Mouse (Mus musculus) CH12F3 (cell line): ENCODE results near the gene Pla2g12a.

ENCODE experiments used
- in situ Hi-C: fragments of 300-500 bp; cut with MboI; formaldehyde crosslinking; loops from 2 replicates; pipeline ENCODE4 v1.14.3; 2020; ENCODE audit warnings: low sequenced_read_pairs

Gene Pla2g12a

DNA sequence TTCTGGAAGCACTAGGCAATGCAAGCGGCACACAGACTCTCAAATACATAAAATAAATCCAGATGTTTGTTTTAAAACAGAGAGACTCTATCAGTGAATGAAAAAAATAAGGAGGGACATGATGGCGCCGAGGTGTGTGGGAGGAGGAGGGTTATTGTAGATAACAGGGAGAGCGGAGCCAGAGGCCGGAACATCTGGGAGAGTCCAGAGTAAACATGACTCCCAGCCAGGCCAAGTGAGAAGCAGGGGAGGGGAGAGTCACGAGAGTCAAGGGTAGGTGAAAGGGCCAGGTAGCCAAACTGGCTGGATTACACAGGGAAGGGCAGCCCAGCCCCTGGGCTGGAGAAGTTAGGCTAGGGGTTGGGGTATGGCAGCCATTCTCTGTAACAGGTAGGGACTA lies 18.2 kb downstream of the Pla2g12a start:
- in situ Hi-C loops = no loop called here

GRCm38 (mm10) chr3:129898886-129899285 lies 20.5 kb downstream of the Pla2g12a start:
- in situ Hi-C loops = no loop called here

DNA sequence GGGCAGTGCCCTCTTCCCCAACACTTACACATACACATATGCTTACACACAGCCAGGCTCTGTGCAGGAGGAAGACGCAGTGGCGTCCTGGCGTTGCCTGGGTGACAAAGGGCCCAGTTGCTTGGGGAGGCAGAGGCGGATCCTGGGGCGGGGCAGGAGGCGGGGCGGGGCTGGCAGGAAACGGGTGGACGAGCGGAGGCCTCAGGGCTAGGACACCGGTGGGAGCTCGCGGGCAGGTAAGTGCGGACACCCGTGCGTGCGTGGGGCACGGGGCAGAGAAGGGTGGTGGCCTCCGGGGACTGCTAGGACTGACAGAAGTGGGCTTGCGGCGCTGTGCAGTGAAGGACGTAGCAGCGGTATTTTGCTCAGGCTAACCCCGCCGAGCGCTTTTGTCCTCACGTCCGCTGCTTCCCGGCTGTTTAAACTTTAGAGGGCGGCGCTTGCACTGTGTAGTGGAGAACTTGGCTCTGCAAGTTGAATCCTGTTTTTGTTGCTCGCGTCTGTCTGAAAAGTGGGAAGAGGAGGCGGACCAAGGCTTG lies 22.9 kb downstream of the Pla2g12a start, which contains the start of gene Casp6:
Casp6 (plus strand) TSS at position 155 of the 539 bp plus-strand sequence.
- in situ Hi-C loops = no loop called here

DNA sequence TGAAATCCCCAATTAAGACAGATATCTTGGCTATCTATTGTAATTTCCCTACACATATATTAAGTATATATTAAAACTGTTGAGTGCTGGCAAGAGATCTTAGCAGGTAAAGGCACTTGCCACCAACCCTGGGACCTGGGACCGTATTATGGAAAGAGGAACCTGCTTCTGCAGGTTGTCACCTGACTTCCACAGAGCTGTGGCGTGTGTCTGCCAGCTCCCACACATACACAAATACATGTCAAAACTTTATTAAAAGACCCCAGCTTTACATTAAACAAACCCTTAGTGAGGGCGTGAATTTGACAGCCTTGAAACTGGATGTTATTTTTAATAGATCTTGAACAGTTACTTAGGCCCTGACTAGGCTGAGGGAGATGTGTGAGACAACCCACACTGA lies 25.0 kb downstream of the Pla2g12a start:
- in situ Hi-C loops = no loop called here

DNA sequence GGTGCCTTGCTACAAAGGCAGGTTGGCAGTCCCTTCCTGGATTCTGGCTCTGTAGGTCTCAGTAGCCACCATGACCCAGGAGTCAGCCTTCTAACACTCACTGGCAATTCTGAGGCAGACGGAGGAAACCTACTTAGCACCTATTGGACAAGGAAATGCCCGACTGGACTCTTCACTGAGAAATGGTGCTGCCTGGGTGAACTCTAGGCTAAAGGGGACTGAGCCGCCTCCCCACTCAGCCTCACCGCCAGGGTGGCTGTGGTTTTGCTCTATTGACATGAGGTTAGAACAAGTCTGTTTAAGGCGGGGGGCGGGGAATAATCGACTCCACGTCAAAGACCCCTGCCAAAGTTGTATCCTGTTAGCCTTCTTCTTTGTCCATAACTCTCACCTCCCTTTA lies 25.5 kb downstream of the Pla2g12a start:
- in situ Hi-C loops = no loop called here

- in situ Hi-C loops = no loop called here
Observed at GRCm38 (mm10) chr3:129904381-129905132, 26.2 kb downstream of the Pla2g12a start.

- in situ Hi-C loops = no loop called here
Observed at GRCm38 (mm10) chr3:129912025-129912424, 33.6 kb downstream of the Pla2g12a start.

GRCm38 (mm10) chr3:129913241-129913640 lies 34.8 kb downstream of the Pla2g12a start:
- in situ Hi-C loops = no loop called here

DNA sequence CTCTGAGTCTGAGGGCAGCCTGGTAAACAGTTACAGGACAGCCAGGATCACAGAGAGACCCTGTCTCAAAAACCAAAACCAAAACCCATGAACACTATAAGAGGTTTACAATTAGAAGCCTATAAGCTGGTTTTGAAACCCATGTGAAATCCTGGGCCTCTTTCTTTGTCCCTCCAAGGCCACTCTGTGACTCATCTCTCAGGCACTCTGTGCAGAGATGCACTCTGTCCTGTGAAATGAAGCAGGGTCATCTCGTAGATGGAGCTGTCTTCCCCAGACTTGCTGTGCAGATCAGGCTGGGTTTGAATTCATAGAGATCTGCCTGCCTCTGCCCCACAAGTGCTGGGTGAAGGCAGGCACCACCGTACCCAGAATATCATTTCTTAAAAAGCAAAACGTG lies 39.0 kb downstream of the Pla2g12a start:
- in situ Hi-C loops = loop anchor here (5.0 kb wide), 1 partner anchor 160 kb away; no protein-coding TSS in a partner anchor

GRCm38 (mm10) chr3:129918434-129918833 lies 40.0 kb downstream of the Pla2g12a start:
- in situ Hi-C loops = loop anchor here (5.0 kb wide), 1 partner anchor 159 kb away; no protein-coding TSS in a partner anchor

DNA sequence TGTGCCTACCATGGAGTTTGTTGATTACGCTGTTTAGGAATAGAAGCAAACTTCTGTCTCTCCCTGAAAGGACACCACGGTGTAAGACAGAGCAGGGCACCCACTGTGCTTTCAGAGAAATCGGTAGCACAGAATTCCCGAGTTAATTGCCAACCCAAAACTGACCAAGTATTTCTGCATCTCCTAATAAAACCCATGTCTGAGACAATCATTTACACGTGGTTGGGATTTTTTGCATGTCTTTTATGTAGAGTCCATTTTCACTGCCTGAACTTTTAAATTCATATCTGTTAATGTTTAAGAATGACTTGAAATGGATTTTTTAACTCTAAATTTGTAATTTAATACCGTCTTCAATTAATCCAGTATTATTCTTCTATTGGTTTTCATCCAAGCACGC lies 45.2 kb downstream of the Pla2g12a start:
- in situ Hi-C loops = no loop called here

- in situ Hi-C loops = no loop called here
Observed at GRCm38 (mm10) chr3:129925861-129926260, 47.5 kb downstream of the Pla2g12a start.

DNA sequence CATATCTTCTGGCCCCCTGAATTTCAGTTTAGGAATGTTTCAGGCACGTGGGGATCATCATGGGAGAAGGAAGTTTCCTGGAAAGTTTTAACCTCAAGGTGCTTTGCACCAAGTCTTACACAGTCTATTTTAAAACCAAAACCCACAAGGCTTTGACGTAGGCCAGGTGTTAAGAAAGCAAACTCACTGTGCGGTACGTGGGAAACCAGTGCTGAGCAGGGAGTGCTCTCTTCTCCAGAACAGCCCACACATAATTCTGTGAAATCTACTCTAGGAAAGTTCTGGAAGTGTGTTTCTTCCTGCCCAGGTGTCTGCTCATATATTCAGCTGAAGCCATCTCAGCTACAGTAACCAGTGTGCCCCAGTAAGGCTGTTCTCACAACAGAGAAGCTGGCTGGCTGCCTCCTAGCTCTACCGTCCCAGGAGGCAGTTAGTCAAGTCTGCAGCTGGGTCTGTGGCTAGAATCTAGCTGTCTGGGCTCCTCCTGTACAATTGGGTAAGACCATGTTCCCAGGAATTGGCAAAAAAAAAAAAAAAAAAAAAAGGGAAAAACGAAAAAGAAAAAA lies 51.9 kb downstream of the Pla2g12a start:
- in situ Hi-C loops = no loop called here

DNA sequence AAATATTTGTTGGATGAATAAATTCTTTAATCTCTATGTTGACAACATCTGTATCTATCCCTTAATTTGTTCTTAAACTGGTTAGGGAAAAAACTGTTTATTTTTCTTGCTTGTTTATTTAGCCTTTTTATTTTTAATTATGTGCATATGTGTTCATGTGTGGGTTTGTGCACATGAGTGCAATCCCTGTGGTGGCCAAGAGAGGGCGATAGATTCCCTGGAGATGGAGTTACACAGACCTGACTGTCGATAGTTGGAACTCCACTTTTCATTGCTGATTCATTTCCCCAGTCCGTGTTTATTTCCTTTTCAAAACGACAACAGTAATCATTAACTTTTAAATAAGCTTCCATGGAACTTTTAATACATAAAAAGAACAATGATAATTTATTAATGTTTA lies 54.0 kb downstream of the Pla2g12a start:
- in situ Hi-C loops = no loop called here

DNA sequence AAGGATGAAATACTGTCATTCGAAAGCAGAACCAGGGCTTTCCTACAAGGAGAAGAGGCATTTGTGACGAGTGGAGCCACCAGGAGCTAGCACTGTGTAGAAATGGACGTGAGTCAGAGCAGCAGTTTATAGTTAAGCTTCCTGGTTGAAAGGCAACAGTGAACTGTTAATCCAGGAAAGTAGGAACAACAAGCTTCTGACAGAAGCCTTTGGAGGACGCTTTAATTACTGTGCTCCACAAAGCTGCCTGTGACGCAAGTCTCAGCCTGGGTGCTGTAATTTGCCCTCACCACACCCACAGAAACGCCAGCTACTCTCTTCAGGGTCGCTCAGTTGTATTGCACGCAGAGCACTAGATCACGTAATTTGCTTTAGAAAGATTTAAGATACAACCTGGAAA lies 58.2 kb downstream of the Pla2g12a start:
- in situ Hi-C loops = no loop called here

- in situ Hi-C loops = no loop called here
Observed at GRCm38 (mm10) chr3:129937848-129938247, 59.4 kb downstream of the Pla2g12a start.

- in situ Hi-C loops = no loop called here
Observed at GRCm38 (mm10) chr3:129939058-129939457, 60.7 kb downstream of the Pla2g12a start.

DNA sequence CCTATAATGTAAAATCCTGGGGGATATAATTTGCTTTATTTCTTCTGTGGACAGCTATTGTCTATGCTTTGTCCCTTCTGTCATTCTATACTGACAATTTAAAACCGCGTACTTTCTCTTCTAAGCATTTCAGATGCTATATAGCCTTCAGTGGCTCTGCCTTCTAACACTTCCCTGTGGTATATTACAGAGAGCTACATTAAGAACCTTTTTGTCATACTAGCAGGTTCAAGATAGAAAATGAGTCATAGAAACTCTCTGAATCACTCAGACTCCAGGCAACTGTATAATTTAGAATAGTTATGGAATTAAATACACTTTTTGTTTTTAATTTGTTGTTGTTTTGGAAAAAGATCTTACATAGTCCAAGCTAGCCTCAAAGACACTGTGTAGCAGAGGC lies 62.4 kb downstream of the Pla2g12a start:
- in situ Hi-C loops = no loop called here

- in situ Hi-C loops = no loop called here
Observed at GRCm38 (mm10) chr3:129941291-129941690, 62.9 kb downstream of the Pla2g12a start.

DNA sequence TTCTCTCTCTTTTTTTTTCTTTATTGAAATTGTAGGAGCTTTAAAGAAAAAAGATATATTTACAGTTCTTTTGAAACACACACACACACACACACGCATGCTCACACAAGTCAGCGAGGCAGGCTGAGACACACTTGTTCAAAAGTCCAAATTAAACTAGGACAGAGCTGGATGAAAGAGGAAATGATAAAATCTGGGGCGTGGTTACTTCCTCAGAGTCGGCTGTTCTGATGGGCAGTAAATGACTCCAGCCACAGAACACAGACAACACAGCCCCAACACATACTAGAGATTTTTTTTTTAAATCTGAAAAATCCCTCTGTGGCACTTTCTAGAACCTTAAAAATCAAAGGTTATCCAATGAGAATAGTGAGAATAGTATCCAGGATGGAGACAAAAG lies 65.4 kb downstream of the Pla2g12a start:
- in situ Hi-C loops = no loop called here
